Mouse (Mus musculus) spleen, adult 2 months (tissue): ENCODE data around the gene Kmt2a.

ENCODE experiments used
- CTCF ChIP-seq: fragments of 200-500 bp; IDR thresholded peaks from 2 replicates; pipeline ENCODE4 v1.5.1; 2011; ENCODE audit warnings: mild to moderate bottlenecking, inconsistent platforms; ENCODE audit not compliant: insufficient read depth, insufficient read length, insufficient replicate concordance; ENCODE audit errors: extremely low read depth
- POLR2A ChIP-seq: fragments of 200-500 bp; IDR thresholded peaks from 2 replicates; pipeline ENCODE4 v1.6.1; 2011; ENCODE audit warnings: low read depth, low read length, inconsistent platforms

DNA sequence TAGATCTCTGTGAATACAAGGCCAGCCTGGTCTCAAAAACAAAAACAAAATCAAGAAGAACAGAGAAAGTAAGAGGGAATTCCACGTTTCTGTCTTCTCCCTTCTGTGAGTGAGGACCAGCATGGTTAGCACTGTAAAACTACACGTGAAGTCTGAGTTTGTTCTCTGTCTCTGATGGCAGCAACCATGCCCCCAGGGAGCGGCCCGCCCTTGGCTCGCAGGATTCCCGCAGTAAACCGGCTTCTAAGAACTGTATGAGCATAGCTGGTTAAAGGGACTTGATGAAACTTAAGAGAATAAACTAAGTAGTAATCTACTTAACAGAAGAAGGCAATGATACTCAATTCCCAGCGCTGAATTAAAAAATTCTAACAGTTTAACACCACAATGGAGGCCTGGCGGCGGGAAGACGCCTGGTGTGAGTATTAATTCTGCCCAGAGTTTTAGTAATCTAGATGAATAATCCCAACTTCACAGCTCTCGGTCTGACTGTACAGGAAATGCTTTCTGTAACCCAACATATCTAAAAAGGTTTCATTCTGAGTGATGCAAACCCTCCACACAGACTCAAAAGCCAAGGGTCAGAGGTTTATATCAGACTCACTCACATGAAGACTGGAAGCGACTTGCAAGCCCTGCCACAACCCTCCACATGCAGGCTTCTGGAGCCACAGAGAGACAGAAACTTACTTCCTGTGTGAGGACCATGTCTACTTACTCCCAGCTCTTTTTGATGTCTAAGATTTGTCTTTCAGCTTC, 12.6 kb downstream of the Kmt2a start:
- TF ChIP-seq CTCF (no peak), POLR2A (no peak)
